Mouse (Mus musculus) stomach, adult 2 months (tissue): ENCODE results near the gene Fam243. TPM values are rescaled to one million over a fixed set of nuclear protein-coding genes. Genes with fewer than 3 reads are reported as not detected.

Source experiments
- polyA plus RNA-seq: library from polyadenylated mRNA; depleted of rRNA; stranded (reverse); fragments of >200 nt; gene quantifications from 2 replicates; pipeline ENCODE4 v1.2.3, GENCODE M21; 2012; rRNA removed

Gene Fam243
- polyA plus RNA-seq: not detected in 2 replicates

DNA sequence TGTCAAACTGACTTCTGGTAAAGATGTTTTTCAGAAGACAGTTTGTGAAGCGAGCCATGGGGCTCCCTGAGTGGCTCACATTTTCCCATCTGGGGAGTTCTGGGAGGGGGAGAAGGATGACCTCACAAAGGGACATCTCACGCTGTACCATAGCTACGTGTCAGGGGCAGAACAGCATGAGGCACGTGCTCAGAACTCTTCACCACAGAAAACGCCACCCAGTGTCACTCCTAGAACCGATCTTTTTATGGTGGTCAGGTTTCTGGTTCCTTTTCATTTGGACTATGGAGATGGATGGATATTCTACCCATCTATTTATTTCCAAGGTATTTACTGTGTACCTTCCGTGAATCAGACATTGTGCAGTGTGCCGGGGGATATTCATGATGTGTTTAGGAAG is at the start of gene Fam243:
Gene Fam243, minus strand, starts transcription at position 101 of the 400 bp plus-strand sequence.

GRCm38 (mm10) chr16:92359229-92359628 is 38.0 kb upstream of the Fam243 start, which contains the start of gene Kcne1:
Gene Kcne1 (minus strand): TSS chr16:92359468.

GRCm38 (mm10) chr16:92300649-92301411 is 20.4 kb downstream of the Fam243 start, which contains the start of gene Smim11:
Gene Smim11 (plus strand): TSS chr16:92301286.

GRCm38 (mm10) chr16:92292101-92292500 is 29.1 kb downstream of the Fam243 start, which contains the start of gene Kcne2:
Gene Kcne2 (plus strand): TSS chr16:92292389.

Other genes with a start within 250 kb of the Fam243 start
- gene Kcne2, start 29.1 kb downstream of the Fam243 start, polyA plus RNA-seq: 7.5 and 11.4 TPM in 2 replicates
- gene Smim11, start 20.2 kb downstream of the Fam243 start, polyA plus RNA-seq: 27.6 and 29.1 TPM in 2 replicates
- 8.0 and 15.7 TPM in 2 replicates for gene Kcne1, start 38.0 kb upstream of the Fam243 start, polyA plus RNA-seq
- gene Rcan1, start 149.4 kb upstream of the Fam243 start, polyA plus RNA-seq: 6.5 and 9.1 TPM in 2 replicates
- 23.1 and 24.2 TPM in 2 replicates for gene Clic6, start 164.3 kb upstream of the Fam243 start, polyA plus RNA-seq